Mouse (Mus musculus) bone marrow macrophage, adult 2 months (primary cell): Measurements from ENCODE around the gene Mrpl20.

Experiments
- CTCF ChIP-seq: IDR thresholded peaks from 2 replicates; pipeline ENCODE4 v1.5.1; 2012; ENCODE audit warnings: low read depth, mild to moderate bottlenecking, low read length, moderate library complexity
- POLR2A ChIP-seq: IDR thresholded peaks from 2 replicates; pipeline ENCODE4 v1.6.1; 2012; ENCODE audit warnings: mild to moderate bottlenecking, low read depth, low read length, borderline replicate concordance

GRCm38 (mm10) chr4:155793730-155794129 is 8.9 kb upstream of the Mrpl20 start:
- no peak for TF ChIP-seq POLR2A
- no peak for TF ChIP-seq CTCF
